Mouse (Mus musculus) erythroid progenitor cell, adult 5-6 weeks (primary cell): ENCODE results near the gene Fam53a. TPM values are rescaled to one million over a fixed set of nuclear protein-coding genes. Genes with fewer than 3 reads are reported as not detected.

ENCODE experiments used
- ATAC-seq: replicated peaks from 2 replicates; pipeline ENCODE4 v1.8.0; 2016; ENCODE audit warnings: moderate number of reproducible peaks, mild to moderate bottlenecking, moderate TSS enrichment, inconsistent platforms; ENCODE audit not compliant: poor library complexity, low FRiP score, severe bottlenecking
- total RNA-seq, 2 experiments: library from RNA; stranded (forward) in 1 of 2; stranded (reverse) in 1 of 2; fragments of 150-400 nt in 1 of 2; fragments of 186-747, 209-891 nt in 1 of 2; gene quantifications; 2 replicates each; pipeline versions ENCODE4 v1.2.3 to v1.2.4; 2015 to 2017; ENCODE audit warnings: low replicate concordance in 2 of 2

The Fam53a gene
- total RNA-seq, 2 experiments from 2014 or later: 8.0 to 29.2 TPM

- ATAC-seq: no peak
Observed at GRCm38 (mm10) chr5:33637606-33638350, 8.3 kb upstream of the Fam53a start.

- ATAC-seq: no peak
Observed at GRCm38 (mm10) chr5:33635361-33635760, 5.9 kb upstream of the Fam53a start.

GRCm38 (mm10) chr5:33632526-33632925 is 3.1 kb upstream of the Fam53a start:
- ATAC-seq: no peak

GRCm38 (mm10) chr5:33630615-33631014 is 1.2 kb upstream of the Fam53a start:
- ATAC-seq: peak; percentile 33

GRCm38 (mm10) chr5:33630061-33630460 is 626 bp upstream of the Fam53a start:
- ATAC-seq: peak; percentile 75

GRCm38 (mm10) chr5:33628820-33629300 is 575 bp downstream of the Fam53a start:
- ATAC-seq: peak; percentile 39

- ATAC-seq: no peak
Observed at GRCm38 (mm10) chr5:33627968-33628367, 1.5 kb downstream of the Fam53a start.

GRCm38 (mm10) chr5:33623766-33624165 is 5.7 kb downstream of the Fam53a start:
- ATAC-seq: no peak

- ATAC-seq: no peak
Observed at GRCm38 (mm10) chr5:33622671-33623070, 6.8 kb downstream of the Fam53a start.

- no peak for ATAC-seq
Observed at GRCm38 (mm10) chr5:33614391-33614790, 15.0 kb downstream of the Fam53a start.

- no peak for ATAC-seq
Observed at GRCm38 (mm10) chr5:33611795-33612194, 17.6 kb downstream of the Fam53a start.

GRCm38 (mm10) chr5:33609226-33609625 is 20.2 kb downstream of the Fam53a start:
- ATAC-seq: no peak

GRCm38 (mm10) chr5:33607434-33607833 is 22.0 kb downstream of the Fam53a start:
- ATAC-seq: 0 out of 2 replicates have a peak, but pooled peaks have one; percentile 35

- ATAC-seq: no peak
Observed at GRCm38 (mm10) chr5:33606631-33607030, 22.8 kb downstream of the Fam53a start.

- ATAC-seq: no peak
Observed at GRCm38 (mm10) chr5:33605314-33605713, 24.1 kb downstream of the Fam53a start.

- no peak for ATAC-seq
Observed at GRCm38 (mm10) chr5:33593620-33594019, 35.8 kb downstream of the Fam53a start.

- peak; percentile 80 for ATAC-seq
Observed at GRCm38 (mm10) chr5:33589221-33589888, 40.1 kb downstream of the Fam53a start.

- no peak for ATAC-seq
Observed at GRCm38 (mm10) chr5:33588066-33588465, 41.4 kb downstream of the Fam53a start.

- ATAC-seq: no peak
Observed at GRCm38 (mm10) chr5:33587498-33588058, 41.9 kb downstream of the Fam53a start.

GRCm38 (mm10) chr5:33580336-33580735 is 49.1 kb downstream of the Fam53a start:
- no peak for ATAC-seq

GRCm38 (mm10) chr5:33574207-33574606 is 55.2 kb downstream of the Fam53a start:
- no peak for ATAC-seq
